16 mouse cellular contexts compared by ENCODE assay signal in the genomic region with DNA sequence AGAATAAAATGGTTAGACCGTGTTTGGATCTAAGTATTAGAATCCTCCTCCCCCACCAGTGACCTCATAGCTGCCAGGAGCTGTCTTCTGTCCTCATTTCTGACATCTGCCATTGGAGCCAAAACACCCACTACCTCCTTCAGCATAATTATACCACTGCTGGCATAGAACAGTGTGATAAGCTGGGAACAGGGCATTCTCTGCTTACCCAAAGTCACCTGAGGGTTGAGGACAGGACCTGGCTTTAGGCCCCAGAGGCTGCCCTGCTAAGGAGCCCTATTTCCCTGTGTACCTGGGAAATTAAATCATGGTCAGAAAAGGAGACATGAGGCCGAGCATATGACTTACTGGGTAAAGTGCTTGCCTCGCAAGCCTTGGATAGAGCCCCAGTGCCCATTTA.
A peak's percentile ranks its signal among the peaks of the same experiment; 100 is the strongest.
DNase-seq lines count a peak whose midpoint lies in the region.
"Had no signal": no experiment of that assay in that cellular context is flagged by ENCODE, and none has a peak within 500 bp of the region (broad histone marks: within the 10 kb centered on the region; RNA-seq: fewer than 3 reads in every experiment).

No protein-coding gene starts in this region.

- intact Hi-C loops in heart, postnatal 14 days (cut with DNase I): loop anchor here (5.0 kb wide), 3 partner anchors 89 to 159 kb away; no protein-coding TSS in a partner anchor

- DNase-seq in cerebellum, adult 9-11 months: peak; percentile 23
- DNase-seq in cerebellum, postnatal 36 days: no peak
- DNase-seq in brain, adult 2 months (ENCODE audit: low read depth, low spot score): peak; percentile 37
- peak; percentile 14 for DNase-seq in fat pad, adult 2 months (ENCODE audit: extremely low read depth, low read depth, low spot score)
- peak; percentile 33 to 36 for DNase-seq in heart, postnatal 14 days
- DNase-seq in spleen, postnatal 14 days (ENCODE audit: low spot score in 2 of 2): no peak
- DNase-seq: adrenal gland, postnatal 14 days; B cell, adult 2 months; cerebellum, postnatal 10 days; gastrocnemius, postnatal 14 days; kidney, adult 11 months; kidney, postnatal 25 days; liver; lung, adult 2 months; lung, postnatal 10 days; midbrain, embryonic 14.5 days had no signal

Comparison
In these comparisons a context has a peak if more than half of its experiments do, and no peak if none do; other contexts are left out.
1. DNase-seq: peak in cerebellum, adult 9-11 months (single experiment), brain, adult 2 months (single experiment), fat pad, adult 2 months (single experiment) and heart, postnatal 14 days (2 of 2); none in cerebellum, postnatal 36 days (0 of 2) and spleen, postnatal 14 days (0 of 2).